Mouse (Mus musculus): ENCODE results near the gene Dtl.

DNA sequence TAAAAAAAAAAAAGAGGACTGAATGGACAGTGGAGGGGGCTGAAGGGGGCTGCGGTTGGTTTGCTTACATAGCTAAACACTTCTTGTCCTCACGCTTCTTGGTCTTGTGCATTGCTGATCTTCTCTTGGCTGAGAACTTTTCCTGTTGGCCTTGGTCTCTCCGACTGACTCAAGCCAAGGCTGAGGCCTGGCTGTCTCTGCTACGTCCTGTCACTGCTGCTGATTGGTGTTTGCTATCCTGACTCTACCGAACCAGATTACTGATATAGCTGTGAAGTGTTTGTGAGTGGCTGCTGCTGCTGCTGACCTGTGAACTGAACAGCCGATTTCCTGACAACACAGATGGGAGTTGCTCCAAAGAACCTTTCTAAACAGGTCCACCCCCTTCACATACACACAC, 66.2 kb downstream of the Dtl start:
- TF ChIP-seq HCFC1 (IDR thresholded peaks at IDR 0.05; ENCODE audit: borderline replicate concordance, insufficient read depth, low read length) (no peak), MAFK (IDR thresholded peaks at IDR 0.05; ENCODE audit: insufficient read depth, low read depth, low read length) (no peak)
